Mouse (Mus musculus): Measurements from ENCODE around the gene Npdc1.

Npdc1 gene

GRCm38 (mm10) chr2:25399051-25399450 is at the start of gene Npdc1:
Gene Npdc1, plus strand, starts transcription at chr2:25399351.
- DNase-seq (ENCODE audit: low spot score in 2 of 2), result no peak

GRCm38 (mm10) chr2:25349499-25349898 is 49.7 kb upstream of the Npdc1 start:
- no peak for DNase-seq (ENCODE audit: low spot score in 2 of 2)

- no peak for DNase-seq (ENCODE audit: low spot score in 2 of 2)
These were observed 48.5 kb upstream of the Npdc1 start for GRCm38 (mm10) chr2:25350701-25351100.

GRCm38 (mm10) chr2:25354211-25354610 is 44.9 kb upstream of the Npdc1 start:
- no peak for DNase-seq (ENCODE audit: low spot score in 2 of 2)

- no peak for DNase-seq (ENCODE audit: low spot score in 2 of 2)
These were observed 43.6 kb upstream of the Npdc1 start for GRCm38 (mm10) chr2:25355419-25356066.

- peak; percentile 79 to 87 for DNase-seq (ENCODE audit: low spot score in 2 of 2)
These were observed 42.7 kb upstream of the Npdc1 start, which contains the start of gene Dpp7 for GRCm38 (mm10) chr2:25356208-25357079. Gene Dpp7, minus strand, starts transcription at chr2:25356359.

GRCm38 (mm10) chr2:25359848-25360247 is 39.3 kb upstream of the Npdc1 start:
- no peak for DNase-seq (ENCODE audit: low spot score in 2 of 2)

GRCm38 (mm10) chr2:25363478-25364178 is 35.5 kb upstream of the Npdc1 start:
- no peak for DNase-seq (ENCODE audit: low spot score in 2 of 2)

- DNase-seq (ENCODE audit: low spot score in 2 of 2), result no peak
These were observed 34.8 kb upstream of the Npdc1 start for GRCm38 (mm10) chr2:25364313-25364712.

GRCm38 (mm10) chr2:25364761-25365090 is 34.4 kb upstream of the Npdc1 start:
- no peak for DNase-seq (ENCODE audit: low spot score in 2 of 2)

GRCm38 (mm10) chr2:25365091-25365761 is 33.9 kb upstream of the Npdc1 start, which contains the start of gene Uap1l1:
Gene Uap1l1, minus strand, starts transcription at chr2:25365682.
- DNase-seq (ENCODE audit: low spot score in 2 of 2), result peak; percentile 65 to 79

GRCm38 (mm10) chr2:25369996-25370395 is 29.2 kb upstream of the Npdc1 start:
- DNase-seq (ENCODE audit: low spot score in 2 of 2), result no peak

- peak; percentile 87 to 90 for DNase-seq (ENCODE audit: low spot score in 2 of 2)
These were observed 27.1 kb upstream of the Npdc1 start, which contains the start of gene Sapcd2 for GRCm38 (mm10) chr2:25371764-25372643. Gene Sapcd2, plus strand, starts transcription at chr2:25372321.

- peak in 1 of 2 experiments; percentile 78 for DNase-seq (ENCODE audit: low spot score in 2 of 2)
These were observed 26.3 kb upstream of the Npdc1 start for GRCm38 (mm10) chr2:25372644-25373391.

- no peak for DNase-seq (ENCODE audit: low spot score in 2 of 2)
These were observed 25.7 kb upstream of the Npdc1 start for GRCm38 (mm10) chr2:25373431-25373830.

GRCm38 (mm10) chr2:25376589-25376988 is 22.6 kb upstream of the Npdc1 start:
- DNase-seq (ENCODE audit: low spot score in 2 of 2), result no peak

- no peak for DNase-seq (ENCODE audit: low spot score in 2 of 2)
These were observed 14.7 kb upstream of the Npdc1 start for GRCm38 (mm10) chr2:25384492-25384891.

GRCm38 (mm10) chr2:25391266-25391665 is 7.9 kb upstream of the Npdc1 start:
- DNase-seq (ENCODE audit: low spot score in 2 of 2), result no peak

- DNase-seq (ENCODE audit: low spot score in 2 of 2), result no peak
These were observed 4.6 kb upstream of the Npdc1 start for GRCm38 (mm10) chr2:25394281-25395221.

Measured in spleen, postnatal 4 days (tissue).